ENCODE assay signal across 21 mouse cellular contexts in genomic region chr5:73235201-73235600, GRCm38 (mm10). TPM values are rescaled to one million over a fixed set of nuclear protein-coding genes. Genes with fewer than 3 reads are reported as not detected.
DNase-seq lines count a peak whose midpoint lies in the region; ATAC-seq and TF ChIP-seq lines count a peak whose summit lies in the region.
"Had no signal": no experiment of that assay in that cellular context is flagged by ENCODE, and none has a peak within 500 bp of the region (broad histone marks: within the 10 kb centered on the region; RNA-seq: fewer than 3 reads in every experiment).

No protein-coding gene starts in this region.

- peak; percentile 65 for ATAC-seq in CD4-positive, CD25-positive, alpha-beta regulatory T cell, adult 4 months
- ATAC-seq: forebrain, embryonic 15.5 days; hindbrain, embryonic 16.5 days; intestine, embryonic 15.5 days had no signal

- no peak for TF ChIP-seq CTCF in gastrocnemius, adult 2 months (IDR thresholded peaks at IDR 0.05)

- no peak for DNase-seq in gastrocnemius, adult 2 months
- DNase-seq in gastrocnemius, postnatal 4 days (ENCODE audit: low spot score in 2 of 2), result no peak
- peak; percentile 39 for DNase-seq in induced T-regulatory cell, adult 2 months (ENCODE audit: low read depth)
- no peak for DNase-seq in heart, postnatal 14 days
- DNase-seq in kidney, postnatal 4 days, result no peak
- no peak for DNase-seq in thymus, postnatal 4 days
- DNase-seq: adrenal gland, adult 8-10 months; adrenal gland, postnatal 36 days; cerebellum, adult 11 months; cerebellum, adult 8-10 months; cerebellum, postnatal 14 days; gastrocnemius, postnatal 14 days; heart, adult 11 months; heart, postnatal 4 days had no signal

- no peak overlapping the region for H3K4me3 ChIP-seq in gastrocnemius, adult 2 months
- H3K4me3 ChIP-seq: embryonic facial prominence, embryonic 13.5 days; forebrain, embryonic 15.5 days; heart, embryonic 13.5 days; hindbrain, embryonic 12.5 days; intestine, embryonic 15.5 days had no signal

- peak overlapping the region; percentile 16; the same call in 1 of the 2 replicates for H3K27ac ChIP-seq in gastrocnemius, adult 2 months
- H3K27ac ChIP-seq: forebrain, embryonic 15.5 days; heart, embryonic 13.5 days; hindbrain, embryonic 12.5 days; intestine, embryonic 15.5 days had no signal

- intact Hi-C loops in gastrocnemius, adult 2 months (cut with DNase I), result no loop called here
- intact Hi-C loops in heart, postnatal 14 days (cut with DNase I), result no loop called here

RNA-seq across cellular contexts. Expression of gene Fryl, which starts 21.2 kb away (rescaled TPM):
- 10 to 100 TPM; 14.6 to 23.5 TPM for total RNA-seq in gastrocnemius, adult 2 months (2021)
- total RNA-seq in gastrocnemius, postnatal 4 days (2021), result 10 to 100 TPM; 33.7 to 35.8 TPM
- polyA plus RNA-seq in CD4-positive, CD25-positive, alpha-beta regulatory T cell, adult 4 months (2017; shearing (Covaris generic)), result 100 to 1,000 TPM; 101 TPM
- 10 to 100 TPM; 45.9 to 50.9 TPM for total RNA-seq in heart, postnatal 14 days (2021)

RNA-seq across cellular contexts. Expression of gene Ociad1, which starts 57.4 kb away (rescaled TPM):
- 100 to 1,000 TPM; 147 to 166 TPM for total RNA-seq in gastrocnemius, adult 2 months (2021)
- total RNA-seq in gastrocnemius, postnatal 4 days (2021), result 100 to 1,000 TPM; 179 to 191 TPM
- 100 to 1,000 TPM; 171 to 260 TPM for polyA plus RNA-seq in CD4-positive, CD25-positive, alpha-beta regulatory T cell, adult 4 months (2017; shearing (Covaris generic))
- total RNA-seq in heart, postnatal 14 days (2021), result 100 to 1,000 TPM; 239 to 245 TPM
